Mouse (Mus musculus) E14TG2a.4 (cell line): ENCODE measurements around the gene Mbd3.
A peak's percentile ranks its signal among the peaks of the same experiment; 100 is the strongest.

Experiments
- H3K27me3 ChIP-seq: 2 replicates; pipeline ENCODE4 v1.6.1; 2014; ENCODE audit warnings: low read length, control low read depth; ENCODE audit not compliant: insufficient read depth
- H3K36me3 ChIP-seq: 2 replicates; pipeline ENCODE4 v1.6.1; 2014; ENCODE audit warnings: low read length, control low read depth; ENCODE audit not compliant: insufficient read depth
- H3K4me1 ChIP-seq: replicated peaks from 2 replicates; pipeline ENCODE4 v1.6.1; 2014; ENCODE audit warnings: low read depth, low read length, control low read depth
- H3K4me3 ChIP-seq: replicated peaks from 2 replicates; pipeline ENCODE4 v1.5.1; 2014; ENCODE audit warnings: mild to moderate bottlenecking, low read length
- H3K9me3 ChIP-seq: 2 replicates; pipeline ENCODE4 v1.6.1; 2014; ENCODE audit warnings: low read length, control low read depth
- CTCF ChIP-seq: conservative IDR thresholded peaks from 2 replicates; pipeline ENCODE4 v1.5.1; 2014; ENCODE audit warnings: low read length
- NANOG ChIP-seq: IDR thresholded peaks from 2 replicates; pipeline ENCODE4 v1.6.1; 2014; ENCODE audit warnings: borderline replicate concordance, low read length, mixed read lengths
- POU5F1 ChIP-seq: IDR thresholded peaks from 2 replicates; pipeline ENCODE4 v1.6.1; 2014; ENCODE audit warnings: low read length, borderline replicate concordance

Mbd3 gene

GRCm38 (mm10) chr10:80392687-80393086 is 6.7 kb downstream of the Mbd3 start:
- no peaks in the 10 kb centered on the region for H3K27me3 ChIP-seq
- no peaks in the 10 kb centered on the region for H3K9me3 ChIP-seq
- peaks cover 82% of the 10 kb centered on the region for H3K36me3 ChIP-seq
- TF ChIP-seq CTCF (no peak), POU5F1 (no peak), NANOG (no peak)
- no peak overlapping the region for H3K4me3 ChIP-seq
- peaks cover 86% of the 10 kb centered on the region for H3K4me1 ChIP-seq

- Histone ChIP-seq H3K9me3 (no peaks in the 10 kb centered on the region), H3K4me1 (peaks cover 78% of the 10 kb centered on the region), H3K27me3 (peaks cover 13% of the 10 kb centered on the region), H3K4me3 (no peak overlapping the region), H3K36me3 (peaks cover 67% of the 10 kb centered on the region)
- TF ChIP-seq POU5F1, result no peak
- no peak for TF ChIP-seq CTCF
- no peak for TF ChIP-seq NANOG
These were observed 8.7 kb downstream of the Mbd3 start for GRCm38 (mm10) chr10:80390697-80391096.

DNA sequence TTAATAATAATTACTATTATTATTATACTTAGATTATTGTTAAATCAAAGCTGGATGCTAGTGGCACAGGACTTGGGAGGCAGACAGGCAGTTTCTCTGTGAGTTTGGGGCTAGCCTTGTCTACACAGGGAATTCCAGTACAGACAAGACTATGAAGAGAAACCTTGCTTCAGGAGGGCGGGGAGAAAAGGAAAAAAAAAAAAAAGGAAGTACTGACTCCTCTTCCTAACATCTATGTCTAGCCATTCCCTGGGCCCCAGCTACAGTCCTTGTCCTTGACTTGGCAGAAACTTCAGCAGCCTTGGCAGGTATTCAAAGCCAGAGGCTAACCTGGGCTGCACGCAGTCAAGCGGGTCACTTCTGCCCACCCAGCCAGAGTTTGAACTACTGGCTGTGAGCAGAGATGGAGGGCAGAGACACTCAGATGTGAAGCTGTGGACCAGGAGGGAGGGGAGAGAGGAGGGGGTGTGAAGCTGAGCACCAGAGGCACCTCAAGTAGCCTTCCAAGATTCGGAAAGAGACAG is 10.1 kb downstream of the Mbd3 start:
- Histone ChIP-seq H3K27me3 (peaks cover 13% of the 10 kb centered on the region), H3K4me1 (peaks cover 78% of the 10 kb centered on the region), H3K36me3 (peaks cover 67% of the 10 kb centered on the region), H3K4me3 (no peak overlapping the region), H3K9me3 (no peaks in the 10 kb centered on the region)
- TF ChIP-seq POU5F1, result no peak
- TF ChIP-seq CTCF, result no peak
- TF ChIP-seq NANOG, result no peak

DNA sequence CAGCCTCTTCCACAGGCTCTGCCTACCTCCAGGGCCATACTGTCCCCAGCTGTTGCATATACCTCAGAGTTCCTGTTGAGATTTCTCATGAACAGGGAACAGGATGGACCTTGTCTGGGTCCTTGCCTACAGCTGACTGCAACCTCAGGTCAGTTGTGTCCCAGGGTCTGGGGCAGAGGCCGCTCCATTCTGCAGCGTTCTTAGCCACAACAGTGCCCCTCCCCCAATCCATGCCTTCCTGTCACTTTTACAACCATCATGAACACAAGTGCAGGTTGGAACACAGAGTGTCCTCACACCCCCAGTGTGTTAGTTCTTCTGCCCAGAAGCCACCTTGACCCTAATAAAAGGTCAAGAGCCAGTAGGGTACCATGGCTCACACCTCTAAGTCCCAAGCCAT is 10.6 kb downstream of the Mbd3 start:
- Histone ChIP-seq H3K4me3 (peak overlapping the region; percentile 80), H3K9me3 (no peaks in the 10 kb centered on the region), H3K4me1 (peaks cover 78% of the 10 kb centered on the region), H3K36me3 (peaks cover 65% of the 10 kb centered on the region), H3K27me3 (peaks cover 13% of the 10 kb centered on the region)
- no peak for TF ChIP-seq NANOG
- no peak for TF ChIP-seq CTCF
- no peak for TF ChIP-seq POU5F1

DNA sequence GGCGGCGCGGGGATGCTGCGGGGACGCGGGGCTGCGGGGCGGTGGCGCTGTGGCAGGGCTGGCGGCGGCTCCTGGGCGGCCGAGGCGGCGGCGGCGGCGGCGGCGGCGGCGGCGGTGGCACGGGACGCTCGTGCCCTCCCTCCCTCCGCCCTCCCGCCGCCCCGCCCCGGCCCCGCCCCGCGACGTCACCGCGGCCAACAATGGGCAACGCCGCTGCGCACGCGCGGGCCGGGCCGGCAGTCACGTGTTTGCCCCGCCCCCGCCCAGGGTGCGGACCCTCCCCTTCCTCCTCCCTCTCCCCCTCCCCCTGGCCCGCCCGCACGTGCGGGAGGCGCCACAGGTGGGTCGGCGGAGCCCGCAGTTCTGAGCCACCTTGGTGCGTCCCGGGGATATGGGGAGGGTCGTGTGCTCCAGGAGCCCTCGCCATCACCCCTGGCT is 11.8 kb downstream of the Mbd3 start, which contains the start of gene Mex3d:
TSS of gene Mex3d (minus strand) at position 138 of the 438 bp plus-strand sequence.
- Histone ChIP-seq H3K4me1 (peaks cover 78% of the 10 kb centered on the region), H3K9me3 (no peaks in the 10 kb centered on the region), H3K27me3 (peaks cover 13% of the 10 kb centered on the region), H3K36me3 (peaks cover 64% of the 10 kb centered on the region), H3K4me3 (peak within 1 kb of the TSS; percentile 88)
- TF ChIP-seq POU5F1, result no peak
- TF ChIP-seq NANOG, result no peak
- no peak for TF ChIP-seq CTCF

DNA sequence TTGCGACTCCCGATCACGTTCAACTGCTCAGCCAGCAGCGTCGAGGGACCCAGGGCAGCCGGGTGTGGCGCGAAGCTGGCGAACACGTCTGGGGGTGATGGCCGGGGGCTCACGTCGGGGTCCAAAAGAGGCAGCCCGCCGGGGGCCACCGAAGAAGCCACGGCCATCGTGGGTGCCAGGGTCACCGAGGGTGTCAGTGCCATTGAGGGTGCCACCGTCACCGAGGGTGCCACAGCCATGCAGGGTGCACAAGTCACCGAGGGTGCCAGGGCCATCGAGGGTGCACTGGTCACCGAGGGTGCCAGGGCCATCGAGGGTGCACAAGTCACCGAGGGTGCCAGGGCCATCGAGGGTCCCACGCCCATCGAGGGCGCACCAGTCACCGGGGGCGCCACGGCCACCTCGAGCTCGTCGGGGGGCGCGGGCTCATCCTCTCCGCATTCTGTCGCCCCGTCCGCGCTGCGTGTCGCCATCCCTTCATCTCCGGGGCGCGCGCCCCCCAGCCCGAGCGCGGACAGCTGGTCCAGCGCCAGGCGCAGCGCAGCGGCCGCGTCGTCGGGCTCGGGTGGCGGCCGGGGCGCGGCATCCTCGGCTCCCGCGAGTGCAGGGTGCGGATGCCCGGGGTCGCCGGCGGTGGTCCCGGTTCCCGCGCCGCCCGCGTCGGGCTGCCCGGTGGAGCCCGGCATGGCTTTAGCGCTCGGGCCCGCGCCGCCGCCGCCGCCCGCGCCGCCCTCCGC is 12.4 kb downstream of the Mbd3 start:
- H3K9me3 ChIP-seq, result no peaks in the 10 kb centered on the region
- no peak for TF ChIP-seq NANOG
- TF ChIP-seq POU5F1, result no peak
- no peak for TF ChIP-seq CTCF
- peaks cover 78% of the 10 kb centered on the region for H3K4me1 ChIP-seq
- H3K36me3 ChIP-seq, result peaks cover 64% of the 10 kb centered on the region
- H3K27me3 ChIP-seq, result peaks cover 13% of the 10 kb centered on the region
- H3K4me3 ChIP-seq, result peak overlapping the region; percentile 88

GRCm38 (mm10) chr10:80385811-80386734 is 13.3 kb downstream of the Mbd3 start:
- H3K9me3 ChIP-seq, result no peaks in the 10 kb centered on the region
- peaks cover 13% of the 10 kb centered on the region for H3K27me3 ChIP-seq
- H3K36me3 ChIP-seq, result peaks cover 62% of the 10 kb centered on the region
- TF ChIP-seq CTCF, result no peak
- TF ChIP-seq NANOG, result no peak
- no peak for TF ChIP-seq POU5F1
- peaks cover 76% of the 10 kb centered on the region for H3K4me1 ChIP-seq
- peak overlapping the region; percentile 88 for H3K4me3 ChIP-seq

- Histone ChIP-seq H3K4me1 (peaks cover 77% of the 10 kb centered on the region), H3K36me3 (peaks cover 60% of the 10 kb centered on the region), H3K9me3 (no peaks in the 10 kb centered on the region), H3K27me3 (peaks cover 13% of the 10 kb centered on the region), H3K4me3 (peak overlapping the region; percentile 88)
- TF ChIP-seq POU5F1 (no peak), NANOG (no peak), CTCF (no peak)
These were observed 14.0 kb downstream of the Mbd3 start for GRCm38 (mm10) chr10:80385310-80385709.
